Mouse (Mus musculus) lung, embryonic 14.5 days (tissue): ENCODE data around the gene Mfsd2a. TPM values are rescaled to one million over a fixed set of nuclear protein-coding genes. Genes with fewer than 3 reads are reported as not detected.

Experiments used
- ATAC-seq: fragments of 200-750 bp; cut with Nextera tagmentation; 2 replicates; pipeline ENCODE4 v1.8.0; 2017; ENCODE audit warnings: mild to moderate bottlenecking, moderate TSS enrichment, moderate library complexity; ENCODE audit not compliant: insufficient read depth
- DNase-seq: peaks from one replicate; pipeline ENCODE4 v3.0.0-alpha.2; 2015
- H3K27ac ChIP-seq: fragments of 300-500 bp; sonication (generic); 2 replicates; pipeline ENCODE4 v1.5.1; 2014; ENCODE audit warnings: low read depth, mild to moderate bottlenecking, moderate library complexity
- H3K27me3 ChIP-seq: fragments of 300-500 bp; sonication (generic); 2 replicates; pipeline ENCODE4 v1.6.1; 2014; ENCODE audit warnings: low read length, control low read depth; ENCODE audit not compliant: insufficient read depth
- H3K36me3 ChIP-seq: fragments of 300-500 bp; sonication (generic); 2 replicates; pipeline ENCODE4 v1.6.1; 2014; ENCODE audit warnings: control low read depth; ENCODE audit not compliant: insufficient read depth
- H3K4me1 ChIP-seq: fragments of 300-500 bp; sonication (generic); 2 replicates; pipeline ENCODE4 v1.6.1; 2014; ENCODE audit warnings: antibody characterized with exemption, control low read depth; ENCODE audit not compliant: insufficient read depth
- H3K4me2 ChIP-seq: fragments of 300-500 bp; sonication (generic); 2 replicates; pipeline ENCODE4 v1.6.1; 2014; ENCODE audit warnings: mild to moderate bottlenecking
- H3K4me3 ChIP-seq: fragments of 300-500 bp; sonication (generic); 2 replicates; pipeline ENCODE4 v1.5.1; 2014; ENCODE audit warnings: low read depth, low read length
- H3K9ac ChIP-seq: fragments of 300-500 bp; sonication (generic); 2 replicates; pipeline ENCODE4 v1.6.1; 2014
- H3K9me3 ChIP-seq: fragments of 300-500 bp; sonication (generic); 2 replicates; pipeline ENCODE4 v1.6.1; 2016; ENCODE audit warnings: low read depth, low read length, control low read depth
- CTCF ChIP-seq: IDR thresholded peaks from 2 replicates; pipeline ENCODE4 v1.5.1; 2016; ENCODE audit warnings: antibody characterized with exemption, low read depth
- WGBS: fragments of 180-500 bp; shearing (Covaris S2); extraction: QIAGEN DNeasy Blood & Tissue Kit; methylation state at CpG from one replicate; pipeline ENCODE4 v1.1.7; 2014; 5-methylcytosine and 5-hydroxymethylcytosine counted together
- polyA plus RNA-seq: library from polyadenylated mRNA; unstranded; fragments of >200 nt; fragmentation: Nextera tagmentation; extraction: Ambion mirVana; gene quantifications from 2 replicates; pipeline ENCODE4 v1.2.1, GENCODE M21; 2014

Mfsd2a gene
- polyA plus RNA-seq, 1 experiment from 2014 or later, result 1.1 TPM

DNA sequence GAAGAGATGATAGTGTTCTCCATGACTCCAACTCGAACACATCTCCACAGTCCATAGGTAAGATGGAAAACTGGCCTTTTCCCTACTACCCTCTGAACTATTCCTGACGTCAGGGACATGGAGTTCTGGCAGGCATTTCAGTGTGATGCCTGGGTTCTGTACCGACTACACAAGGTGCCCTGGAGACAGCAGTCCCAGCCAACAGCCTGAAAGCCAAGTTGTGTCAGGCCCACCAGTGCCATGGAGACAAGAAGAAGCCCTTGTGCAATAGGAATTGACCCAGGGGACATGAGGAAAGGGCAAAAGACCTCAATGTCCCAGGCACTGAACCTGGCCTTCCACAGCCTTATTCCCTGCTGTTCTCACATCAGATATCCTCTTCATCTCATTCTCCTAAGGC lies 18.8 kb upstream of the Mfsd2a start:
- no peak for DNase-seq
- no peak overlapping the region for H3K4me2 ChIP-seq
- H3K9me3 ChIP-seq, result no peaks in the 10 kb centered on the region
- H3K27me3 ChIP-seq, result peaks cover 30% of the 10 kb centered on the region
- no peak overlapping the region for H3K9ac ChIP-seq
- H3K4me3 ChIP-seq, result no peak overlapping the region
- WGBS, result 70% methylated on average over 3 of the region's 3 CpGs
- no peak overlapping the region for H3K27ac ChIP-seq
- TF ChIP-seq CTCF, result no peak
- H3K36me3 ChIP-seq, result no peaks in the 10 kb centered on the region
- ATAC-seq, result no peak
- no peaks in the 10 kb centered on the region for H3K4me1 ChIP-seq

DNA sequence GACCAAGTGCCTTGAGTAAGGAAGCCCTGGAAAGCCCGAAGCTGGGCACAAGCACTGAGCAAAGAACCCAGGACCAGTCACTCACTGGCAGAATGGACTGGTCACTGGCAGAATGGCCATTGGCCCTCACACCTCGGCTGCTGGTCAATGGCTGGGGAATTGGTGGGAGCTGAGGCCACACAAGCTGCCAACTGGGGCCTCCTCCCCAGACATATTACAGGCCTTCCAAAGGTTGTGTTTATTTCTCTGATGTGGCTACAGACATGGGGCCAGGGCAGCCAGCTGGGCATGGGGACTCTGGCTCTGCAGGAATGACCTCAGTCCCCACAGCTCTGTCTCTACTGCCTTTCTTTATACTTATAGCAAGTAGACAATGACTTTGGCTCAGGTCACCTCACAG lies 17.9 kb upstream of the Mfsd2a start:
- Histone ChIP-seq H3K27ac (no peak overlapping the region), H3K4me2 (no peak overlapping the region), H3K4me3 (no peak overlapping the region), H3K9me3 (no peaks in the 10 kb centered on the region), H3K36me3 (no peaks in the 10 kb centered on the region), H3K4me1 (no peaks in the 10 kb centered on the region), H3K27me3 (peaks cover 22% of the 10 kb centered on the region), H3K9ac (no peak overlapping the region)
- no peak for TF ChIP-seq CTCF
- WGBS, result 84% methylated on average over 2 of the region's 2 CpGs
- no peak for ATAC-seq
- no peak for DNase-seq

DNA sequence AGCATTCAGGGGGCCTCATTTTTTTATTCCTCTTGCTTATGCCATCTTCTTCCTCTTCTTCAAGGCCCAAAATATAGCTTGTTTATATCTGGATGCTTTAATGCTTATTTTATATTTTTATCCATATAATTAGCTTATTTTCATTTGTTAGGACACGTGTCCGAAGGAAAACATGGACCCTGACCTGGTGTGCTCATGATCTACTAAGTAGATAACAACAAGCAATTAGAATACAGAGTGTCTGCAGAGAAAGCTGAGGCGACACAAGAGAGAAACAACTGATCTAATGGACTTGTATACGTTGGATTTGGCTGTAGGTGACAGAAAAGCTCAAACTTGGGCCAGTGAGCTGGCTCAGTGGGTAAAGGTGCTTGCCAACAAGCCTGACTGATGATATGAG lies 15.9 kb upstream of the Mfsd2a start:
- WGBS, result 74% methylated on average over 4 of the region's 4 CpGs
- Histone ChIP-seq H3K4me3 (no peak overlapping the region), H3K9me3 (no peaks in the 10 kb centered on the region), H3K27me3 (peaks cover 9% of the 10 kb centered on the region; the same call in 1 of the 2 replicates), H3K27ac (no peak overlapping the region), H3K4me1 (no peaks in the 10 kb centered on the region), H3K9ac (no peak overlapping the region), H3K36me3 (no peaks in the 10 kb centered on the region), H3K4me2 (no peak overlapping the region)
- TF ChIP-seq CTCF, result no peak
- no peak for DNase-seq
- ATAC-seq, result no peak

DNA sequence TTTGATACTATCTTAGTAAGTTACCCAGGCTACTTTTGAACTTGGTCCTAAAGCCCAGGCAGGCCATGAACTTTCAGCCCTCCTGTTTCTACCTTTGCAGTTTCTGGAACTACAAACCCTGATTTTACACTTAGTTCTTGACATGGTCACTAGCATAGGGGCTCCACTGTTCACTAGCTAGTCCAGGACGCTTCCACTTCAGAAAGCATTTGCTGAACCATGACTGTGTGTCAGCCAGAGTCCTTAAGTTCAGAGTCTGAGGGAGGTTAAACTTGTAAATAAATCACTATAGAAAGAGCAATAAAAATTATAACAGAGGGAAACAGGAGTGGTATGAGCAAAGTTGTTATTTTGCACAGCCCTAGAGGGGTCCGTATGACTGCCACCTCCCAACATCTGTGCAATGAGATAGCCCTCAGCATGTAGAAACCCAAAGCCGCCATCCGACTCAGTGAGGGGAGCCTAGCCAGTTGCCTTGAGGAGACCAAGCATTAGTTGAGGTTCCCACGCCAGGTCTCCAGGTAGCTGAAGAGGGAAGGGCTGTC lies 14.1 kb upstream of the Mfsd2a start:
- H3K4me3 ChIP-seq, result no peak overlapping the region
- DNase-seq, result no peak
- H3K27me3 ChIP-seq, result peaks cover 9% of the 10 kb centered on the region; the same call in 1 of the 2 replicates
- no peak for TF ChIP-seq CTCF
- WGBS, result 76% methylated on average over 5 of the region's 5 CpGs
- ATAC-seq, result no peak
- no peak overlapping the region for H3K4me2 ChIP-seq
- no peaks in the 10 kb centered on the region for H3K36me3 ChIP-seq
- H3K9me3 ChIP-seq, result no peaks in the 10 kb centered on the region
- no peaks in the 10 kb centered on the region for H3K4me1 ChIP-seq
- H3K9ac ChIP-seq, result no peak overlapping the region
- no peak overlapping the region for H3K27ac ChIP-seq

DNA sequence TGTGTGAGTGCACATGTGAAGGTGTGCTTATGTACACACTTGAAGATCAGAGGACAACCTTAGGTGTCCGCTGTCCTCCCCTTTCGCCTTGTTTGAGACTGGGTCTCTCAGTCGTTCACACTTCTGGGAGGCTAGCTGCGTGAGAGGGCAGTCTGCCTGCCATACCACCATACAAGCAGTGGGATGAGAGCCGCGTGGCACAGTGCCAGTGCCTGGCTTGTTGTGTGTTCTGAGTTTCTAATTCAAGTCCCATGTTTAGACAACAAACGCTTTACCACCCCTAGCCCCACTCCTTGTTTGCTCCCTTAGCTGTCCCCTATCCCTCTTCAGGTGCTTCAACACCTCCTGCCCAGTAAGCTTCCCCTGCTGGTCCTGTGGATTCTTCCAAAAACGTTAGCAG lies 11.1 kb upstream of the Mfsd2a start:
- H3K27me3 ChIP-seq, result peaks cover 10% of the 10 kb centered on the region; the same call in 1 of the 2 replicates
- 59% methylated on average over 8 of the region's 8 CpGs for WGBS
- no peak overlapping the region for H3K4me3 ChIP-seq
- no peaks in the 10 kb centered on the region for H3K36me3 ChIP-seq
- no peak overlapping the region for H3K4me2 ChIP-seq
- ATAC-seq (no peak), DNase-seq (no peak)
- no peak overlapping the region for H3K9ac ChIP-seq
- TF ChIP-seq CTCF, result no peak
- no peaks in the 10 kb centered on the region for H3K4me1 ChIP-seq
- H3K27ac ChIP-seq, result no peak overlapping the region
- H3K9me3 ChIP-seq, result no peaks in the 10 kb centered on the region

DNA sequence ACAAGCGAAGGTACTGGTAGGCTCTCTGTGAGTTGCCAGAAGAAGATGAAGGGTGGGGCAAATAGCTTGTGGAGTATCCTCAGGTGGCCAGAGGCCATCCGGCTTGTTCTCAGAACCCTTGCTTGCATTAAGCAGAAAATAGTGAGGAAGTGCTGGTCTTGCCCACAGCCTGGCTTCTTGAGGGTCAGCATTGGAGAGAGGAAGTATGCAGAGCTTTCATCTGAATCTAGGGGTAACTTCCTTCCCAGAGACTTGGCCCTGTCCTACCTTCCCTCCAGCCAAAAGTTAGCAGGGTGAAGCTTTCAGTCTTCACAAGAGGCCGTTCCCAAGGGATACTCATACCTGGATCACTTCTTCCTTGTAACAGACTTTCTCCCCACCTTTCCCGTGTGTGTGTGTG lies 10.7 kb upstream of the Mfsd2a start:
- no peak for DNase-seq
- Histone ChIP-seq H3K4me2 (no peak overlapping the region), H3K4me1 (no peaks in the 10 kb centered on the region), H3K9ac (no peak overlapping the region), H3K4me3 (no peak overlapping the region), H3K27ac (no peak overlapping the region), H3K36me3 (no peaks in the 10 kb centered on the region), H3K27me3 (peaks cover 13% of the 10 kb centered on the region; the same call in 1 of the 2 replicates), H3K9me3 (no peaks in the 10 kb centered on the region)
- ATAC-seq, result no peak
- 77% methylated on average over 4 of the region's 4 CpGs for WGBS
- TF ChIP-seq CTCF, result no peak

DNA sequence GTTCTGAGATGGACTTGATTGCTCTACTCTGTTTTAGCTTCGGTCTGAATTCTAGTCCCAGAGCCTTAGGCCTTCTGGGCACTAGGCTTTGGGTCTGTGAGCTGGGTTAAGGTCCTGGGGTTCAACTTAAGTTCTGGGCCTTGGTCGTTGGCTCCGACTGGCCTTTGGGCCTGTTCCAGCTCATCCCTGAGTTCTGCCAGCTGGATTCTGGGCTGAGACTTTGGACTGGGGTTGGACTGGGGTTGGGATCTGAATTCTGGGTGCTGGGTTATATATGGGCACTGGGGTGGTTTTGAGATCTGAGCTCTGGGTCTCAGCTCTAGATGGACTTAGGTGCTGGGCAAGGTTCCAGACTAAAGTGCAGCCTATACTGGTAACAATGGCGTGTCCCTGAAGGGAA lies 10.2 kb upstream of the Mfsd2a start:
- WGBS, result 69% methylated on average over 4 of the region's 4 CpGs
- DNase-seq (no peak), ATAC-seq (no peak)
- Histone ChIP-seq H3K4me3 (no peak overlapping the region), H3K4me1 (no peaks in the 10 kb centered on the region), H3K27me3 (peaks cover 13% of the 10 kb centered on the region; the same call in 1 of the 2 replicates), H3K9me3 (no peaks in the 10 kb centered on the region), H3K36me3 (no peaks in the 10 kb centered on the region), H3K27ac (no peak overlapping the region), H3K9ac (no peak overlapping the region), H3K4me2 (no peak overlapping the region)
- no peak for TF ChIP-seq CTCF

DNA sequence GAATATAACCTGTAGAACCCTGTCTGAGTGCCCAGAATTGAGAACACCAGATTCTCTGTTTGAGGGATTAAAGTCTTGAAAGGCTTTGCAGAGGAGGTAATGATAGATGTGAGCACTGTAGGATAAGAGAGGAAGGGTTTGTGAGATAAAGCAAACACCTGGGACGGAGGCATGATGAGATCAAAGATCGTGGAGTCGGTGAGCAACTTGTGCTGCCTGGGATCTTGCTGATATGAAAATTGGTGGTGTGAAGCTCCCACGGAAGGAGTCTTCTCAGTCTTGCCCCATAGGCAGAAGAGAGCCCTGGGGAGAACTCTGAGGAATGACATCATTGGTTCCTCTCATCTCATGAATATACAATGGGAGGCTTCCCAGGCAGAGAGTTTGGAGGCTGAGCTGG lies 7.1 kb upstream of the Mfsd2a start:
- 49% methylated on average over 4 of the region's 4 CpGs for WGBS
- no peaks in the 10 kb centered on the region for H3K36me3 ChIP-seq
- no peak overlapping the region for H3K4me2 ChIP-seq
- H3K27ac ChIP-seq, result no peak overlapping the region
- H3K9me3 ChIP-seq, result no peaks in the 10 kb centered on the region
- H3K27me3 ChIP-seq, result peaks cover 14% of the 10 kb centered on the region; the same call in 1 of the 2 replicates
- TF ChIP-seq CTCF, result no peak
- no peaks in the 10 kb centered on the region for H3K4me1 ChIP-seq
- H3K4me3 ChIP-seq, result no peak overlapping the region
- ATAC-seq (no peak), DNase-seq (no peak)
- H3K9ac ChIP-seq, result no peak overlapping the region
